Mouse (Mus musculus): ENCODE data around the gene Mmp9. TPM values are rescaled to one million over a fixed set of nuclear protein-coding genes. Genes with fewer than 3 reads are reported as not detected.

The Mmp9 gene
- 0.42 TPM in 2 replicates for polyA plus RNA-seq (2016; fragmentation: Nextera tagmentation; extraction: Ambion mirVana)

DNA sequence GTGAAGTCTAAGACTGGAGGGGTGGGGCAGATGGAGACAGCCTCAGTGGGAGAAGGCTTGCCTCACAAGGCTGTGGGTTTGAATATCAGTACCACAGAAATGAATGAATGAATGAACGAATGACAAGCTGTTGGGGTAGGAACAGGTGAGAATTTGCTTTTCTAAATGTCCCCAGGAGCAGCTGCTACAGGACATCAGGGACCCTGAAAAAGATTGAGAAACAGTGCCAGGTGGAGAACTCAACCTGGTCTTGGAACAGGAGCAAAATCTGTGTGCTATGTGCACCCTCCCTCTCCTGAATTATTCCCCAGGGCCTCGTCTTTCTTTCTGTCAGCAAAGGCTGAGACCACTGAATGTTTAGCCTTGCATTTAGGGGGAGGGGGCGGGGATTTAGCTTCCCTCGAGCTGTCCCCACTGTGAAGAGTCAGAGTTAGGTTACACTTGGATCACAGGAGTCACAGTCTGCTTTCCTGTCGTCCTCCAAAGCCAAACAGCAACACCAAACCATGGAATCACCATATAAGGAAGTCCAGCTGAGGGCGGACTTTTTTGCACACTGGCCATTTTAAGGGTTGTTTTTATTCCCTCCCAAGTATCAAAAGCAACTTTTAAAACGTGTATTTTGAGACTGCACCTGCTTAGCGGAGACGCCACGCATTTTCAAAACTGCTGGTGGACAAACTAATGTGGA lies at the start of gene Mmp9:
Gene Mmp9, plus strand, starts transcription at position 641 of the 691 bp plus-strand sequence.
- Histone ChIP-seq H3K9ac (no peak within 1 kb of the TSS), H3K4me2 (no peak within 1 kb of the TSS), H3K4me1 (replicated peaks) (peaks cover 22% of the 10 kb centered on the region), H3K36me3 (no peaks in the 10 kb centered on the region), H3K27ac (ENCODE audit: poor library complexity, severe bottlenecking) (no peak within 1 kb of the TSS), H3K4me3 (no peak within 1 kb of the TSS), H3K9me3 (replicated peaks) (no peaks in the 10 kb centered on the region), H3K27me3 (replicated peaks) (peaks cover 59% of the 10 kb centered on the region)
- 29% methylated on average over 10 of the region's 10 CpGs for WGBS
- ATAC-seq (ENCODE audit: insufficient number of reproducible peaks, low FRiP score): no peak

DNA sequence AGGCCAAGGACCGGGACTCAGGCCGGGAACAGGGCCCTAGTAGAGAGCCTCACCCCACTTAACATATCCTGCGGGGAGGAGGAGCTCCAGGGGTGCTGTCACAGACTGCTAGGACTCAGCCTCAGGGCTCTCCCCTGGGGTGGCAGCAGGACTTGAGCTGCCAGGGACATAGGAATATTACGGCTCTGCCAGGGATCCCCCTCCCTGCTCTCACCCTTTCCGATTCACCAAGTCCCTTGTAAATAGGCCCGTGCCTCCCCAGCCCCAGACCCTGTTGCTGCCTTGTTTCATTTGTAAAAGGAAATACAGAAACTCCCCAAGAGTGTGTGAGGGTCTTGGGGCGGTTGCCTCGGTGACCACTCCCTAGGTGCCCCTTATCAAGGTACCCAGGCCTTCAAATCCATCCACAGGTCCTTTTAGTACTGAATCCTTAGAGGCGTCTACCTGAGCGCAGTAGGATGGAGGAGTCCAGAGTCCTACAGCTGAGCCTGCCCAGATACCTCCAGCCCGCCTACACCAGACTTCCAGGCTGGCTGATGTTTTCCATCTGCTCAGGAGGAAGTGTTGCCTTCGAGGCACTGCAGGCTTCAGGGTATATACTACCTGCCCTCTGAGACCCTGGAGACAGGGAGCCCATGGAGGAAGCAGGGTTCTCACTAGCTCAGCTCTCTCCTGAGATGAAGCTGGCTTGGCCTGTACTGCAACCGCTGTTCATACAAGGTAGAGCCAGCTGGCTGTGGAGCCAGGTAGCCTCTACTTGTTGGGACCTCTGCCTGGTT lies 49.3 kb upstream of the Mmp9 start:
- H3K9ac ChIP-seq: no peak overlapping the region
- 88% methylated on average over 13 of the region's 13 CpGs for WGBS
- H3K27me3 ChIP-seq (replicated peaks): no peaks in the 10 kb centered on the region
- no peak for ATAC-seq (ENCODE audit: insufficient number of reproducible peaks, low FRiP score)
- peaks cover 7% of the 10 kb centered on the region; the same call in 1 of the 2 replicates for H3K9me3 ChIP-seq (replicated peaks)
- H3K4me2 ChIP-seq: no peak overlapping the region
- H3K27ac ChIP-seq (ENCODE audit: poor library complexity, severe bottlenecking): no peak overlapping the region
- peaks cover 100% of the 10 kb centered on the region for H3K36me3 ChIP-seq
- no peak overlapping the region for H3K4me3 ChIP-seq
- no peaks in the 10 kb centered on the region for H3K4me1 ChIP-seq (replicated peaks)

DNA sequence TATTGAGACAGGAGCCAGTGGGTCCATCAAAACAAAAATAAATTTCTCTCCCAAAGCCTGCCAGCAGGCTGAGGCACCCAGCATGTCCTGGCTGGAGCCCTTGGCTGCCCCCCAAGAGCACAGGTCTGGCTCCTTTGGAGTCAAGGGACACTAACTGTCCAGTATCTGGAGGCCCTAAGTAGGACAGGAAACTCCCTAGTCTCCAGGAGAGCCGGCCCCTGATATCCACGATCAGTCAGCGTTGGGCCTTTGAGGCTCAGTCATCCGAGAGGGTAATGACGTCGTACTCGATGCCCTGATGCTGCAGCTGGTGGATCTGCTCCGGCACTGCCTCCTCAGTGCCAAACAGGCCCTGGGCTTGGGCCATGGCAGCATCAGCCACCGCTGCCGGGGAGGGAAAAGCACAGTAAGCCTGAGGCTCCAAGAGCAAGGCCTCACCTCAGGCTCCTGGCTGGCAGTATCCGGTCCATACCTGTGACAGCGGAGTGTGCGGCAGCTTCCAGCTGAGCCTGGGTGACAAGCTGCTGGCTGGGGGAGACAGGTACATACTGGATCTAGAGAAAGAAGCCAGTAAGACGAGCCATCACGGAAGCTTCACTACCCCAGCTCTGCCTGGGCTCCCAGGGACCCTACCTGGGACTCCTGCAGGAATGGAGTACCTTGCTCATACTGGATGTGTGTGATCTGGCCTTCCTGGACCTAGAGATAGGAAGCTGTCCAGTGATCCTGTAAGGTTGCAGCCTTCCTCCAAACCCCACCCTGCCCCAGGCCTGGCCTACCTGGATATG lies 48.5 kb upstream of the Mmp9 start:
- WGBS: 86% methylated on average over 15 of the region's 15 CpGs
- Histone ChIP-seq H3K36me3 (peaks cover 99% of the 10 kb centered on the region), H3K4me3 (no peak overlapping the region)

DNA sequence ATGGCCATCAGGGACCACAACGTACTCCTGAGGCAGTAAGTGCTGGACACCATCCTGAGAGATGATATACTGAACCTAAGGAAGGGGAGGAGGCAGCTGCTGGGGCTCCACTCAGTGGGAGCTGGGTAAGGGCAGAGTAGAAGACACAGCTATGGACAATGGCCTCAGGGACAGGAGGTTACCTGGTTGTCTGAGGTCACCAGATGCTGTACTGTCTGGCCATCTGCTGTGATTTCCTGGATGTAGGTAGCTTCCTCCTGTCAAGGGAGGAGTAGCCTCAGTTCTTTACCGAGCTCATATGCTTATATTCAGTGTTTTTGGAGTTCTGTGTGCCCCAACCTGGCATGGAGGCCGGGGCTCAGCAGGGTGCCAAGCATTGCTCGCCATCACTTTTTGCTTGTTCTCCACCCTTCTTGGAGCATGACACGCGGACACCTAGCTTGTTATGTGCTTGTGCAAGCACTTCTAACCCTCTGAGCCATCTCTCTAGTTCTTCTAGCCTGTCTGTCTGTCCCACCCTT lies 47.8 kb upstream of the Mmp9 start:
- peaks cover 99% of the 10 kb centered on the region for H3K36me3 ChIP-seq
- H3K9me3 ChIP-seq (replicated peaks): peaks cover 7% of the 10 kb centered on the region; the same call in 1 of the 2 replicates
- 87% methylated on average over 6 of the region's 6 CpGs for WGBS
- H3K9ac ChIP-seq: no peak overlapping the region
- H3K4me2 ChIP-seq: no peak overlapping the region
- no peaks in the 10 kb centered on the region for H3K27me3 ChIP-seq (replicated peaks)
- no peaks in the 10 kb centered on the region for H3K4me1 ChIP-seq (replicated peaks)
- ATAC-seq (ENCODE audit: insufficient number of reproducible peaks, low FRiP score): no peak
- no peak overlapping the region for H3K27ac ChIP-seq (ENCODE audit: poor library complexity, severe bottlenecking)
- H3K4me3 ChIP-seq: no peak overlapping the region

More for the DNA sequence above, 48.5 kb upstream of the Mmp9 start:
- no peaks in the 10 kb centered on the region for H3K4me1 ChIP-seq (replicated peaks)
- no peak overlapping the region for H3K27ac ChIP-seq (ENCODE audit: poor library complexity, severe bottlenecking)
- no peak overlapping the region for H3K9ac ChIP-seq
- peaks cover 7% of the 10 kb centered on the region; the same call in 1 of the 2 replicates for H3K9me3 ChIP-seq (replicated peaks)
- H3K27me3 ChIP-seq (replicated peaks): no peaks in the 10 kb centered on the region
- no peak for ATAC-seq (ENCODE audit: insufficient number of reproducible peaks, low FRiP score)
- H3K4me2 ChIP-seq: no peak overlapping the region

DNA sequence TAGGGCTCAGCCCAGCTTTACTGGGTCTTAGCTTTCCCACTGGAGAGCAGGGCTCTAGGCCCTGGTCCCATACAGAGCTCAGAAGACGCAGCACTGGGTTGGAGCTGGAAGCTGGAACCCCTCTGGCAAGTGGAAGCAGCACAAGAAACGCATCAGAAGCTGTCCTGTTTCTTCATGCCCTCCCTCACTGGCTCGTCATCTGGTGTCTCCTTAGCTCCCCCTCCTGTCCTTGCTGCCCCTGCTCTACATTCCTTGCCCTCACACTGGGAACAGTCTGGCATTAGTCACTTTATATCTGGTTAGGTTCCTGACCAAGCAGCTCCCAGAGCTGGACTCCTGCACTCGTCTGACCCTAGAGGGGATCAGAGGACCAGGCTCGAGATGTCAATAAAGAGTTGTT lies 46.5 kb upstream of the Mmp9 start:
- Histone ChIP-seq H3K4me2 (no peak overlapping the region), H3K9me3 (replicated peaks) (peaks cover 7% of the 10 kb centered on the region; the same call in 1 of the 2 replicates), H3K9ac (no peak overlapping the region), H3K4me3 (no peak overlapping the region), H3K36me3 (peaks cover 99% of the 10 kb centered on the region), H3K27me3 (replicated peaks) (no peaks in the 10 kb centered on the region), H3K27ac (ENCODE audit: poor library complexity, severe bottlenecking) (no peak overlapping the region), H3K4me1 (replicated peaks) (no peaks in the 10 kb centered on the region)
- WGBS: 62% methylated on average over 5 of the region's 5 CpGs
- no peak for ATAC-seq (ENCODE audit: insufficient number of reproducible peaks, low FRiP score)

DNA sequence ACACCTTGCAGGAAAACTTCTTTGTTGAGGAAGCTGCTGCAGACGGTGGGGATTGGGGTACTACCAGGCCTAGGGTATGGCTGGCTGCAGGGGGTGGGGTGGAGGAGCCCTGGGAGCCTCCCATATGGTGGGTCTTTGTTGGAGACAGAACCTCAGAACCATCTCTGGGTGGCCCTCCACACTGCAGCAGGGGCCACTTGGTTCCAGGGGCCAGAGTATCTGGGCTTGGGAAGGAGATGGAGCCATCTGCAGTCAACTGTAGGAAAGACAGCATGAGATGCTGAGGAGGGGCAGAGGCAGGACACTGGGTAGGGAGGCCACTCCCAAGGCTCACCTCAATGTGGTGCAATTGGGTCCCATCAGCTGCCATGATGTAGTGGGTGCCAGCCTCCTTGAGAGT lies 45.9 kb upstream of the Mmp9 start:
- H3K4me3 ChIP-seq: no peak overlapping the region
- peaks cover 7% of the 10 kb centered on the region; the same call in 1 of the 2 replicates for H3K9me3 ChIP-seq (replicated peaks)
- H3K4me2 ChIP-seq: no peak overlapping the region
- H3K36me3 ChIP-seq: peaks cover 99% of the 10 kb centered on the region
- ATAC-seq (ENCODE audit: insufficient number of reproducible peaks, low FRiP score): no peak
- no peak overlapping the region for H3K27ac ChIP-seq (ENCODE audit: poor library complexity, severe bottlenecking)
- WGBS: 77% methylated on average over 1 of the region's 1 CpGs
- H3K27me3 ChIP-seq (replicated peaks): no peaks in the 10 kb centered on the region
- H3K4me1 ChIP-seq (replicated peaks): no peaks in the 10 kb centered on the region
- H3K9ac ChIP-seq: no peak overlapping the region

DNA sequence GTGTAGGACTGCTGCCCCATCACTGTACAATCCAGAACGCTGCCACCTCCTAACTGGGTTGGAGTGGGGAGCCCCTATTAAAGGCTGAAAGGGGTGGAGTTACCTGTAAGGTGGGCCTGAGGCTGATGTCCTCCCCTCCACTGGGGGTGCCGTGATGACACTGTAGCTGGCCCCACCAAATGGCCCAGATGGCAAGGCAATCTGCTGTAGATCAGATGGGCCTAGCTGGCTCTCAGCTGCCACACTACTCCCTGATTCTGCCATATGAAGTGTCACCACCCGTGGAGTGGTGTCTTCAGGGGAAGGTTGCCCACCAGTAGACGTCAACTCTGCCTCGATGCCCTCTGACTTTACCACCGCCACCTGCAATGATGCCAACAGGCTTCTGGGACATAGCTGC lies 44.7 kb upstream of the Mmp9 start:
- H3K36me3 ChIP-seq: peaks cover 99% of the 10 kb centered on the region
- H3K9me3 ChIP-seq (replicated peaks): peaks cover 7% of the 10 kb centered on the region; the same call in 1 of the 2 replicates
- H3K4me2 ChIP-seq: no peak overlapping the region
- H3K27ac ChIP-seq (ENCODE audit: poor library complexity, severe bottlenecking): no peak overlapping the region
- H3K27me3 ChIP-seq (replicated peaks): no peaks in the 10 kb centered on the region
- no peak overlapping the region for H3K9ac ChIP-seq
- no peak for ATAC-seq (ENCODE audit: insufficient number of reproducible peaks, low FRiP score)
- H3K4me3 ChIP-seq: no peak overlapping the region
- no peaks in the 10 kb centered on the region for H3K4me1 ChIP-seq (replicated peaks)
- WGBS: 90% methylated on average over 6 of the region's 6 CpGs

DNA sequence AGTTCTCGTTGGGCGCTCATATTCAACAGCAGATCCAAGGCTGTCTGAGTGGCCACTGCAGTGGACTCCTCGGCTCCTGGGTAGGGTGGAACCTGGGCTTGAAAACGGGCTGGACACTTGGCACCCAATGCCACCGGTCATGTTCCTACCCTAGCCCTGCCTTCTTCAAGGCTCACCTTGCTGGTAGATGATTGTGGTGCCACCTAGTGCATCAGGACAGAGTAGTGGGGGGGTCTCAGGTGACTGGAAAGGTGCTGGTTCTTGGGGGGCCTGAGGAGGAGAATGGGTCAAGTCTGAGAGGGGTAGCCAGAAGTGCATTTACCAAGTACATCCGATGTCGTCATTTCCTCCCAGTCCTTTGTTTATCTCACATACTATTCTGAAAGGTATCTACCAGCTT lies 42.6 kb upstream of the Mmp9 start:
- Histone ChIP-seq H3K36me3 (peaks cover 99% of the 10 kb centered on the region), H3K4me1 (replicated peaks) (no peaks in the 10 kb centered on the region), H3K27me3 (replicated peaks) (no peaks in the 10 kb centered on the region), H3K9me3 (replicated peaks) (peaks cover 7% of the 10 kb centered on the region; the same call in 1 of the 2 replicates), H3K9ac (no peak overlapping the region), H3K4me3 (no peak overlapping the region), H3K4me2 (no peak overlapping the region), H3K27ac (ENCODE audit: poor library complexity, severe bottlenecking) (no peak overlapping the region)
- no peak for ATAC-seq (ENCODE audit: insufficient number of reproducible peaks, low FRiP score)
- 94% methylated on average over 7 of the region's 7 CpGs for WGBS

DNA sequence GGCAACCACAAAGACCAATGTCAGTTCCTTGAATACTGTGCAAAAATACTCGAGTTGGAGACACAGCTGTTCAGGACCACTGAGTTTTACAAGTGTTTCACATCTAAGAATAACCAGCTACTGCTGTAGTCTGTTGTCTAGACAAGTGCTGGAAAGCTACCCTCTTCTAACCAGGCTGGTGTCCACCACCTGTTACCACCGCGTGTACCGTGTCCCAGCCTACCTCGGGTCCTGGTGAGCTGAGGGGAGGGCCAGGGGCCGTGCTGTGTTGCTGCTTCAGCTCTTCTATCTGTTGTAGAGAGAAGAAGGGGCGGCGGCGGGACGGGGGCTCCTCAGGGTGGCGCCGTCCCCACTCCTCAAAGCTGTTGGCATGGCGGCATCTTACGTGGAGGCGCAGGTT lies 41.5 kb upstream of the Mmp9 start:
- H3K4me3 ChIP-seq: no peak overlapping the region
- no peak for ATAC-seq (ENCODE audit: insufficient number of reproducible peaks, low FRiP score)
- peaks cover 7% of the 10 kb centered on the region; the same call in 1 of the 2 replicates for H3K9me3 ChIP-seq (replicated peaks)
- H3K27ac ChIP-seq (ENCODE audit: poor library complexity, severe bottlenecking): no peak overlapping the region
- H3K36me3 ChIP-seq: peaks cover 99% of the 10 kb centered on the region
- no peak overlapping the region for H3K9ac ChIP-seq
- WGBS: 92% methylated on average over 15 of the region's 15 CpGs
- H3K4me1 ChIP-seq (replicated peaks): no peaks in the 10 kb centered on the region
- H3K27me3 ChIP-seq (replicated peaks): no peaks in the 10 kb centered on the region
- H3K4me2 ChIP-seq: no peak overlapping the region

DNA sequence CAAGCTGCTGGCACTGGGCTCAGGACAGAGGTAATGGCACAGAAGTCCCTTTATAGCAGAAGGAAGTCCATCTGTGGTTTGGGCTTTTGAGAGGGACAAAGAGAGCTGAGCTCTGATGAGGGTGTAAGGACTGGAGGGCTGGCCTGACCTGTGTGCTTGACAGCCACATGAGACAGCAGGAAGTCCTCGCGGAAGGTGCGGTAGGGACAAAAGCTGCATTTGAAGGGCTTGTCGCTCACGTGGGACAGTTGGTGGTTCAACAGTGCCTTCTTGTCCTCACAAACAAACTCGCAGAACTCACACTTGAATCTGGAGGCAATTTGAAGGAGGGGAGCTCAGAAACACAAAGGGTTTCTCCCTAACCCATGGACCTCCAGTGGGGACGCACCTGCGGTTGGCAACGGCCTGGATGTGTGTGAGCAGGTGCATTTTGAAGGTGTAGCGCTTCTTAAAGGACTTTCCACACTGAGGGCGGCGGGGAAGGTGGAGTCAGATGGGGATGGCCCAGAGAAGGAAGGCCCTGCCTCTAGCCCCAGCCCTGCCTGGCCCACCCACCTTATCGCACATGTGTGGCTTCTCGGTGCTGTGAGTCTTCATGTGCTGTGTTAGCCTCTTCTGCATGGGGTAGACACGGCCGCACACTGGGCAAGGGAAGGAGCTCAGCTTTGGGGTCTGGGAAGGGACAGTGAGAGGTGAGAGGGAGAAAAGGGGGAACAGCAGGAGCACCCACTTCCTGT lies 40.7 kb upstream of the Mmp9 start:
- Histone ChIP-seq H3K27ac (ENCODE audit: poor library complexity, severe bottlenecking) (no peak overlapping the region), H3K9ac (no peak overlapping the region), H3K36me3 (peaks cover 99% of the 10 kb centered on the region), H3K9me3 (replicated peaks) (peaks cover 7% of the 10 kb centered on the region; the same call in 1 of the 2 replicates), H3K27me3 (replicated peaks) (no peaks in the 10 kb centered on the region), H3K4me3 (no peak overlapping the region), H3K4me1 (replicated peaks) (no peaks in the 10 kb centered on the region), H3K4me2 (no peak overlapping the region)
- 93% methylated on average over 16 of the region's 16 CpGs for WGBS
- no peak for ATAC-seq (ENCODE audit: insufficient number of reproducible peaks, low FRiP score)

Data from heart, embryonic 12.5 days (tissue).